Comparison of ENCODE assay signal across 8 mouse cellular contexts in the genomic region with DNA sequence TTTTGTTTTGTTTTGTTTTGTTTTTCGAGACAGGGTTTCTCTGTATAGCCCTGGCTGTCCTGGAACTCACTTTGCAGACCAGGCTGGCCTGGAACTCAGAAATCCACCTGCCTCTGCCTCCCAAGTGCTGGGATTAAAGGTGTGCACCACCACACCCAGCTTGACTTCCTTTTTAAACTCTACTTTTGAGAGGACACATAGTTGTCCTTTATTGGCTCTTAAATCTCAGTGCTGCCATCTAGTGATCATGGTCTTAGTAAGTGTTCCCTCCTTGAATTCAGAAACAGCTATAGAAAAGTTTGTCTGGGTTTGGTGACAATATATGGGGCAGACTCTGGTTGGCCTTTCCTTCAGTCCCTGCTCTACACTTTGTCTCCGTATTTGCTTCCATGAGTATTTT.
A peak's percentile ranks its signal among the peaks of the same experiment; 100 is the strongest.
DNase-seq lines count a peak whose midpoint lies in the region; ATAC-seq and TF ChIP-seq lines count a peak whose summit lies in the region.
"Not testable (repeated sequence)": the region's sequence is repeated elsewhere in the genome, so short reads cannot be mapped to it uniquely, and the experiment has no call there.

No protein-coding gene starts in this region.

- not testable (repeated sequence) for H3K27me3 ChIP-seq in forebrain, postnatal 0 days (ENCODE audit: insufficient read depth, low read length)

- not testable (repeated sequence) for H3K9ac ChIP-seq in forebrain, postnatal 0 days

- H3K4me2 ChIP-seq in forebrain, postnatal 0 days (ENCODE audit: low read depth): not testable (repeated sequence)

- peak; percentile 64 for TF ChIP-seq CTCF in forebrain, postnatal 0 days (IDR thresholded peaks at IDR 0.05; ENCODE audit: low read depth)

- H3K4me1 ChIP-seq in forebrain, postnatal 0 days (ENCODE audit: insufficient read depth): not testable (repeated sequence)

- peaks cover 63% of the 10 kb centered on the region for H3K36me3 ChIP-seq in forebrain, postnatal 0 days (ENCODE audit: insufficient read depth)

- not testable (repeated sequence) for H3K4me3 ChIP-seq in forebrain, postnatal 0 days (ENCODE audit: low read depth, low read length)

- ATAC-seq in forebrain, postnatal 0 days: not testable (repeated sequence)
- ATAC-seq in hematopoietic stem cell, adult 5-6 weeks (replicated peaks in 1 of 2; ENCODE audit: insufficient read depth in 1 of 2, low FRiP score in 2 of 2, low TSS enrichment in 1 of 2, low read depth in 1 of 2, poor library complexity in 2 of 2, severe bottlenecking in 2 of 2): peak; percentile 56 to 59; a peak in 2 of 4 replicates

- not testable (repeated sequence) for H3K27ac ChIP-seq in forebrain, postnatal 0 days (ENCODE audit: low read depth, low read length)

- peak; percentile 84 for DNase-seq in A20 (ENCODE audit: low read depth, low spot score)
- DNase-seq in R1 (ENCODE audit: low read depth, low spot score): peak; percentile 83
- peak; percentile 26 to 29 for DNase-seq in cerebellum, adult 18-20 months
- peak; percentile 84 for DNase-seq in forebrain, postnatal 0 days
- DNase-seq in layer of hippocampus, adult 11-12 months (ENCODE audit: low spot score): peak; percentile 61
- DNase-seq in lung, postnatal 14 days: peak; percentile 42
- DNase-seq in retina, postnatal 7 days (ENCODE audit: low read depth, low spot score): peak; percentile 61

- H3K9me3 ChIP-seq in forebrain, postnatal 0 days (ENCODE audit: low read length): not testable (repeated sequence)

- 79% methylated on average over 2 of the region's 2 CpGs for WGBS in forebrain, postnatal 0 days

Comparison
In these comparisons a context has a peak if more than half of its experiments do, and no peak if none do; other contexts are left out.
1. DNase-seq: peak in every context shown above with its lines; median percentile 84 in A20; 84 in forebrain, postnatal 0 days; 83 in R1; 61 in layer of hippocampus, adult 11-12 months; 61 in retina, postnatal 7 days; 42 in lung, postnatal 14 days; 28 in cerebellum, adult 18-20 months.